Mouse (Mus musculus): ENCODE data around the gene Metap1d. TPM values are rescaled to one million over a fixed set of nuclear protein-coding genes. Genes with fewer than 3 reads are reported as not detected.

The Metap1d gene
- polyA plus RNA-seq, 1 experiment from 2014 or later, result 38.0 TPM

GRCm38 (mm10) chr2:71462553-71462952 lies 9.5 kb downstream of the Metap1d start:
- Histone ChIP-seq H3K9ac (ENCODE audit: low read depth, low read length) (no peak overlapping the region), H3K4me3 (ENCODE audit: low read depth, low read length) (no peak overlapping the region), H3K9me3 (ENCODE audit: control insufficient read depth, low read length) (no peaks in the 10 kb centered on the region), H3K27ac (ENCODE audit: low read depth, low read length) (no peak overlapping the region), H3K27me3 (ENCODE audit: control insufficient read depth, insufficient read depth, low read length) (no peaks in the 10 kb centered on the region), H3K4me2 (replicated peaks; ENCODE audit: low read depth, low read length) (no peak overlapping the region), H3K36me3 (ENCODE audit: control insufficient read depth, insufficient read depth, low read length) (no peaks in the 10 kb centered on the region), H3K4me1 (replicated peaks; ENCODE audit: control insufficient read depth, insufficient read depth, low read length) (no peaks in the 10 kb centered on the region)
- ATAC-seq (ENCODE audit: low FRiP score) (no peak), DNase-seq (ENCODE audit: low spot score) (no peak)
- 74% methylated on average over 3 of the region's 3 CpGs for WGBS

- DNase-seq (ENCODE audit: low spot score) (no peak), ATAC-seq (ENCODE audit: low FRiP score) (no peak)
- no peaks in the 10 kb centered on the region for H3K4me1 ChIP-seq (replicated peaks; ENCODE audit: control insufficient read depth, insufficient read depth, low read length)
- no peaks in the 10 kb centered on the region for H3K27me3 ChIP-seq (ENCODE audit: control insufficient read depth, insufficient read depth, low read length)
- H3K4me2 ChIP-seq (replicated peaks; ENCODE audit: low read depth, low read length), result no peak overlapping the region
- H3K9me3 ChIP-seq (ENCODE audit: control insufficient read depth, low read length), result no peaks in the 10 kb centered on the region
- no peak overlapping the region for H3K9ac ChIP-seq (ENCODE audit: low read depth, low read length)
- 10% methylated on average over 5 of the region's 6 CpGs for WGBS
- H3K36me3 ChIP-seq (ENCODE audit: control insufficient read depth, insufficient read depth, low read length), result no peaks in the 10 kb centered on the region
- no peak overlapping the region for H3K27ac ChIP-seq (ENCODE audit: low read depth, low read length)
- H3K4me3 ChIP-seq (ENCODE audit: low read depth, low read length), result no peak overlapping the region
Measured at GRCm38 (mm10) chr2:71466103-71466502, 13.0 kb downstream of the Metap1d start.

DNA sequence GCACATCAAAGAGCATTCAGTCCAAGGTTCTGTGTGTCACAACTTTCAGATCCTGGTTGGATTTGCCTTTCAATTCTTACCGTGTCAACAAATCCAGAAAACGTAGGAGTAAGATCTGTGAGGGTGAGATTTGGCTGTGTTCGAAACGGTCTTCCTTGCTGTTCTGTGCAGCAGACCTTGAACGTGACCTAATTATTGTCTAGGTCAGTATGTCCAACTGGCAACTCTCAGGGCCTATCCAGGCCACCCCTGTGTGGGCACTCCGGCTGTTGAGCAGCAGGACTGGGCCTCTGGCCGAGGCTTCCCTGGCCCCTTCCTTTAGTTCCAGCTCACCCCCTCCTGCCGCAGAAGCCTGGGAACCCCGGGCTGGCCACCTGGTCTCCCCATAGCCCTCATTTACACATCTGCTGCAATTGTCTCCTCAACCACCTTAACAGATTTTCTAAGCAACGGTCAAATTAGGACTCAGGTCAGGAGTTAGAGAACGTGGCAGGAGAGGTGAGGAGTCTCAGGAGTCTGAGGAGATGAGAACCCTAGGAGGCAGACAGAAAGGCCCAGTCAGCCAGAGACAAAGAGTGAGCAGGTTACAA lies 13.9 kb downstream of the Metap1d start:
- no peaks in the 10 kb centered on the region for H3K4me1 ChIP-seq (replicated peaks; ENCODE audit: control insufficient read depth, insufficient read depth, low read length)
- no peaks in the 10 kb centered on the region for H3K27me3 ChIP-seq (ENCODE audit: control insufficient read depth, insufficient read depth, low read length)
- H3K9me3 ChIP-seq (ENCODE audit: control insufficient read depth, low read length), result no peaks in the 10 kb centered on the region
- no peak overlapping the region for H3K9ac ChIP-seq (ENCODE audit: low read depth, low read length)
- no peaks in the 10 kb centered on the region for H3K36me3 ChIP-seq (ENCODE audit: control insufficient read depth, insufficient read depth, low read length)
- 62% methylated on average over 11 of the region's 11 CpGs for WGBS
- no peak overlapping the region for H3K4me3 ChIP-seq (ENCODE audit: low read depth, low read length)
- ATAC-seq (ENCODE audit: low FRiP score) (no peak), DNase-seq (ENCODE audit: low spot score) (no peak)
- H3K4me2 ChIP-seq (replicated peaks; ENCODE audit: low read depth, low read length), result no peak overlapping the region
- no peak overlapping the region for H3K27ac ChIP-seq (ENCODE audit: low read depth, low read length)

GRCm38 (mm10) chr2:71471094-71471493 lies 18.0 kb downstream of the Metap1d start:
- Histone ChIP-seq H3K27me3 (ENCODE audit: control insufficient read depth, insufficient read depth, low read length) (no peaks in the 10 kb centered on the region), H3K9me3 (ENCODE audit: control insufficient read depth, low read length) (no peaks in the 10 kb centered on the region), H3K4me1 (replicated peaks; ENCODE audit: control insufficient read depth, insufficient read depth, low read length) (no peaks in the 10 kb centered on the region), H3K9ac (ENCODE audit: low read depth, low read length) (no peak overlapping the region), H3K36me3 (ENCODE audit: control insufficient read depth, insufficient read depth, low read length) (no peaks in the 10 kb centered on the region), H3K4me3 (ENCODE audit: low read depth, low read length) (no peak overlapping the region), H3K27ac (ENCODE audit: low read depth, low read length) (no peak overlapping the region), H3K4me2 (replicated peaks; ENCODE audit: low read depth, low read length) (no peak overlapping the region)
- no peak for ATAC-seq (ENCODE audit: low FRiP score)
- no peak for DNase-seq (ENCODE audit: low spot score)
- 85% methylated on average over 6 of the region's 6 CpGs for WGBS

- Histone ChIP-seq H3K9ac (ENCODE audit: low read depth, low read length) (no peak overlapping the region), H3K27me3 (ENCODE audit: control insufficient read depth, insufficient read depth, low read length) (no peaks in the 10 kb centered on the region), H3K4me2 (replicated peaks; ENCODE audit: low read depth, low read length) (no peak overlapping the region), H3K4me3 (ENCODE audit: low read depth, low read length) (no peak overlapping the region), H3K36me3 (ENCODE audit: control insufficient read depth, insufficient read depth, low read length) (no peaks in the 10 kb centered on the region), H3K27ac (ENCODE audit: low read depth, low read length) (no peak overlapping the region), H3K4me1 (replicated peaks; ENCODE audit: control insufficient read depth, insufficient read depth, low read length) (no peaks in the 10 kb centered on the region), H3K9me3 (ENCODE audit: control insufficient read depth, low read length) (no peaks in the 10 kb centered on the region)
- ATAC-seq (ENCODE audit: low FRiP score) (no peak), DNase-seq (ENCODE audit: low spot score) (no peak)
- 53% methylated on average over 7 of the region's 7 CpGs for WGBS
Measured at GRCm38 (mm10) chr2:71473830-71474229, 20.8 kb downstream of the Metap1d start.

GRCm38 (mm10) chr2:71474345-71474744 lies 21.3 kb downstream of the Metap1d start:
- Histone ChIP-seq H3K9ac (ENCODE audit: low read depth, low read length) (no peak overlapping the region), H3K27me3 (ENCODE audit: control insufficient read depth, insufficient read depth, low read length) (no peaks in the 10 kb centered on the region), H3K9me3 (ENCODE audit: control insufficient read depth, low read length) (no peaks in the 10 kb centered on the region), H3K27ac (ENCODE audit: low read depth, low read length) (no peak overlapping the region), H3K36me3 (ENCODE audit: control insufficient read depth, insufficient read depth, low read length) (no peaks in the 10 kb centered on the region), H3K4me3 (ENCODE audit: low read depth, low read length) (no peak overlapping the region), H3K4me1 (replicated peaks; ENCODE audit: control insufficient read depth, insufficient read depth, low read length) (no peaks in the 10 kb centered on the region), H3K4me2 (replicated peaks; ENCODE audit: low read depth, low read length) (no peak overlapping the region)
- WGBS, result 51% methylated on average over 7 of the region's 7 CpGs
- DNase-seq (ENCODE audit: low spot score), result no peak
- ATAC-seq (ENCODE audit: low FRiP score), result no peak

- ATAC-seq (ENCODE audit: low FRiP score) (no peak), DNase-seq (ENCODE audit: low spot score) (no peak)
- Histone ChIP-seq H3K9ac (ENCODE audit: low read depth, low read length) (no peak overlapping the region), H3K36me3 (ENCODE audit: control insufficient read depth, insufficient read depth, low read length) (no peaks in the 10 kb centered on the region), H3K4me1 (replicated peaks; ENCODE audit: control insufficient read depth, insufficient read depth, low read length) (0 out of 2 replicates have a peak, but pooled peaks cover 5% of the 10 kb centered on the region), H3K27ac (ENCODE audit: low read depth, low read length) (no peak overlapping the region), H3K4me3 (ENCODE audit: low read depth, low read length) (no peak overlapping the region), H3K9me3 (ENCODE audit: control insufficient read depth, low read length) (no peaks in the 10 kb centered on the region), H3K27me3 (ENCODE audit: control insufficient read depth, insufficient read depth, low read length) (no peaks in the 10 kb centered on the region), H3K4me2 (replicated peaks; ENCODE audit: low read depth, low read length) (no peak overlapping the region)
- 81% methylated on average over 10 of the region's 10 CpGs for WGBS
Measured at GRCm38 (mm10) chr2:71475311-71475710, 22.2 kb downstream of the Metap1d start.

DNA sequence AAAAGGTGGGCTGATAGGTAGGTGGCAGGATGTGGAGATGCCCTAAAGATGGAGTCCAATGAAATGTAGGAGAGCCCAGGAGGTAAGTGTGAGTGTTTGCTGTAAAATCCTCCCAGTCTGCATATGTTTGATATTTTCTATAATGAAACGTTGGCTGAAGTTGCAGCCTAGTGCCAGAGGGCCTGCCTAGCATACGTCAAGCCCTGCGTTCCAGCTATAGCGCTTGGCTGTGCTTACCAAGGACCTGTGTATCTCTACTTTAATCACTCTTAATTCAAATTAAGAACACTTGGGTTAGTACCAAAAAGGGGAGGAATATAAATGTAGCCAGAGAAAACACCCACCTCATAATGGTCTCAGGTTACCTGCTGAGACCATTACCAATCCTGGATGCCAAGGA lies 22.7 kb downstream of the Metap1d start:
- no peaks in the 10 kb centered on the region for H3K27me3 ChIP-seq (ENCODE audit: control insufficient read depth, insufficient read depth, low read length)
- WGBS, result 89% methylated on average over 4 of the region's 4 CpGs
- H3K4me2 ChIP-seq (replicated peaks; ENCODE audit: low read depth, low read length), result no peak overlapping the region
- no peak for ATAC-seq (ENCODE audit: low FRiP score)
- no peak overlapping the region for H3K9ac ChIP-seq (ENCODE audit: low read depth, low read length)
- H3K4me1 ChIP-seq (replicated peaks; ENCODE audit: control insufficient read depth, insufficient read depth, low read length), result 0 out of 2 replicates have a peak, but pooled peaks cover 5% of the 10 kb centered on the region
- H3K4me3 ChIP-seq (ENCODE audit: low read depth, low read length), result no peak overlapping the region
- H3K36me3 ChIP-seq (ENCODE audit: control insufficient read depth, insufficient read depth, low read length), result no peaks in the 10 kb centered on the region
- no peak overlapping the region for H3K27ac ChIP-seq (ENCODE audit: low read depth, low read length)
- no peak for DNase-seq (ENCODE audit: low spot score)
- H3K9me3 ChIP-seq (ENCODE audit: control insufficient read depth, low read length), result no peaks in the 10 kb centered on the region

- no peaks in the 10 kb centered on the region for H3K36me3 ChIP-seq (ENCODE audit: control insufficient read depth, insufficient read depth, low read length)
- H3K4me3 ChIP-seq (ENCODE audit: low read depth, low read length), result no peak overlapping the region
- 0 out of 2 replicates have a peak, but pooled peaks cover 5% of the 10 kb centered on the region for H3K4me1 ChIP-seq (replicated peaks; ENCODE audit: control insufficient read depth, insufficient read depth, low read length)
- H3K27me3 ChIP-seq (ENCODE audit: control insufficient read depth, insufficient read depth, low read length), result no peaks in the 10 kb centered on the region
- DNase-seq (ENCODE audit: low spot score) (no peak), ATAC-seq (ENCODE audit: low FRiP score) (no peak)
- no peak overlapping the region for H3K27ac ChIP-seq (ENCODE audit: low read depth, low read length)
- no peak overlapping the region for H3K9ac ChIP-seq (ENCODE audit: low read depth, low read length)
- no peaks in the 10 kb centered on the region for H3K9me3 ChIP-seq (ENCODE audit: control insufficient read depth, low read length)
- no peak overlapping the region for H3K4me2 ChIP-seq (replicated peaks; ENCODE audit: low read depth, low read length)
Measured at GRCm38 (mm10) chr2:71477787-71478186, 24.7 kb downstream of the Metap1d start.
